Mouse (Mus musculus) CH12.LX (cell line): Measurements from ENCODE around the gene Kalrn. TPM values are rescaled to one million over a fixed set of nuclear protein-coding genes. Genes with fewer than 3 reads are reported as not detected.
A peak's percentile ranks its signal among the peaks of the same experiment; 100 is the strongest.

Experiments
- DNase-seq: peaks from one replicate; pipeline ENCODE4 v3.0.0-alpha.2; 2013; ENCODE audit errors: extremely low read depth
- H3K27ac ChIP-seq: 2 replicates; pipeline ENCODE4 v1.5.1; 2012; ENCODE audit warnings: low read depth, mild to moderate bottlenecking, control low read depth, moderate library complexity; ENCODE audit not compliant: insufficient read depth
- H3K27me3 ChIP-seq: replicated peaks from 2 replicates; pipeline ENCODE3; 2012; ENCODE audit warnings: inconsistent platforms
- H3K36me3 ChIP-seq, 2 experiments: replicated peaks in 1 of 2; 2 replicates each; pipeline versions ENCODE3 to v1.6.1; 2012; ENCODE audit warnings: inconsistent platforms in 1 of 2, low read length in 1 of 2, mild to moderate bottlenecking in 1 of 2, mixed read lengths in 1 of 2, moderate library complexity in 1 of 2; ENCODE audit not compliant: control insufficient read depth in 1 of 2, insufficient read depth in 1 of 2
- H3K4me1 ChIP-seq, 2 experiments: 2 replicates each; pipeline ENCODE4 v1.6.1; 2012; ENCODE audit warnings: inconsistent platforms in 1 of 2, moderate library complexity in 1 of 2; ENCODE audit not compliant: insufficient read depth in 2 of 2, control insufficient read depth in 1 of 2
- H3K4me2 ChIP-seq: 2 replicates; pipeline ENCODE4 v1.6.1; 2012; ENCODE audit warnings: low read depth, mild to moderate bottlenecking, control low read depth; ENCODE audit not compliant: poor library complexity, insufficient read depth, severe bottlenecking
- H3K4me3 ChIP-seq, 3 experiments: fragments of 150-350 bp in 1 of 3; sonication (generic) in 1 of 3; replicated peaks in 1 of 3; 2 replicates each; pipeline versions ENCODE3 to v1.5.1; 2011 to 2012; ENCODE audit warnings: low read depth in 2 of 3, low read length in 2 of 3, mild to moderate bottlenecking in 2 of 3, moderate library complexity in 2 of 3, control low read depth in 1 of 3, improper control_type of control experiment in 1 of 3, inconsistent platforms in 1 of 3, mixed read lengths in 1 of 3; ENCODE audit not compliant: poor library complexity in 1 of 3
- H3K79me2 ChIP-seq: replicated peaks from 2 replicates; pipeline ENCODE4 v1.6.1; 2012; ENCODE audit warnings: mild to moderate bottlenecking, moderate library complexity; ENCODE audit not compliant: control insufficient read depth, poor library complexity, insufficient read depth, severe bottlenecking; ENCODE audit errors: extremely low read depth
- H3K9ac ChIP-seq: 2 replicates; pipeline ENCODE4 v1.6.1; 2012; ENCODE audit warnings: low read depth, mild to moderate bottlenecking, control low read depth, moderate library complexity; ENCODE audit not compliant: insufficient read depth
- H3K9me3 ChIP-seq: replicated peaks from 2 replicates; pipeline ENCODE3; 2012; ENCODE audit warnings: low read length, inconsistent platforms, mixed read lengths
- CHD1 ChIP-seq: IDR thresholded peaks from 2 replicates; pipeline ENCODE4 v1.6.1; 2012; ENCODE audit warnings: low read depth, low read length, improper control_type of control experiment, inconsistent platforms
- CTCF ChIP-seq, 2 experiments: IDR thresholded peaks in 1 of 2; conservative IDR thresholded peaks in 1 of 2; 2 replicates each; pipeline ENCODE4 v1.5.1; 2011 to 2012; ENCODE audit warnings: low read depth in 2 of 2, low read length in 2 of 2, improper control_type of control experiment in 1 of 2, inconsistent platforms in 1 of 2, mild to moderate bottlenecking in 1 of 2, moderate library complexity in 1 of 2
- E2F4 ChIP-seq: IDR thresholded peaks from 2 replicates; pipeline ENCODE4 v1.6.1; 2011; ENCODE audit warnings: low read depth, low read length, improper control_type of control experiment; ENCODE audit not compliant: insufficient replicate concordance
- EP300 ChIP-seq: IDR thresholded peaks from 2 replicates; pipeline ENCODE4 v1.6.1; 2011; ENCODE audit warnings: low read length, improper control_type of control experiment
- KAT2A ChIP-seq: IDR thresholded peaks from 2 replicates; pipeline ENCODE4 v1.6.1; 2012; ENCODE audit warnings: low read length, improper control_type of control experiment, inconsistent platforms; ENCODE audit not compliant: insufficient replicate concordance
- MAX ChIP-seq: IDR thresholded peaks from 2 replicates; pipeline ENCODE4 v1.6.1; 2011; ENCODE audit warnings: low read length, improper control_type of control experiment
- MAZ ChIP-seq: IDR thresholded peaks from 2 replicates; pipeline ENCODE4 v1.6.1; 2012; ENCODE audit warnings: low read depth, mild to moderate bottlenecking, inconsistent platforms, low read length, improper control_type of control experiment, moderate library complexity
- MEF2A ChIP-seq: IDR thresholded peaks from 2 replicates; pipeline ENCODE4 v1.6.1; 2014; ENCODE audit warnings: low read depth, mild to moderate bottlenecking, inconsistent platforms, low read length, improper control_type of control experiment, borderline replicate concordance
- MYC ChIP-seq: IDR thresholded peaks from 2 replicates; pipeline ENCODE4 v1.6.1; 2011; ENCODE audit warnings: low read depth, mild to moderate bottlenecking, improper control_type of control experiment, low read length
- PAX5 ChIP-seq: IDR thresholded peaks from 2 replicates; pipeline ENCODE4 v1.6.1; 2012; ENCODE audit warnings: low read length, inconsistent platforms, mixed read lengths
- POLR2A ChIP-seq: IDR thresholded peaks from 2 replicates; pipeline ENCODE4 v1.6.1; 2011; ENCODE audit warnings: low read depth, mild to moderate bottlenecking, improper control_type of control experiment, low read length
- SIN3A ChIP-seq: IDR thresholded peaks from 2 replicates; pipeline ENCODE4 v1.6.1; 2012; ENCODE audit warnings: low read length, improper control_type of control experiment, inconsistent platforms
- TCF12 ChIP-seq: IDR thresholded peaks from 2 replicates; pipeline ENCODE4 v1.6.1; 2014; ENCODE audit warnings: low read depth, mild to moderate bottlenecking, inconsistent platforms, low read length, improper control_type of control experiment
- USF2 ChIP-seq: conservative IDR thresholded peaks from 2 replicates; pipeline ENCODE4 v1.6.1; 2011; ENCODE audit warnings: low read depth, low read length, improper control_type of control experiment
- ZKSCAN1 ChIP-seq: IDR thresholded peaks from 2 replicates; pipeline ENCODE4 v1.6.1; 2012; ENCODE audit warnings: low read depth, inconsistent platforms, low read length, improper control_type of control experiment, borderline replicate concordance
- ZNF384 ChIP-seq: IDR thresholded peaks from 2 replicates; pipeline ENCODE4 v1.6.1; 2012; ENCODE audit warnings: low read depth, low read length, improper control_type of control experiment, inconsistent platforms
- dilution Hi-C: fragments of 300-500 bp; cut with MboI; formaldehyde crosslinking; loops from 2 replicates; pipeline ENCODE4 v1.14.3; 2020; ENCODE audit warnings: low sequenced_read_pairs; ENCODE audit not compliant: extremely low pct_unique_long_range_greater_than_20kb, extremely low pct_ligation_motif_present
- in situ Hi-C: fragments of 300-500 bp; cut with MboI; formaldehyde crosslinking; loops from 3 replicates; pipeline ENCODE4 v1.14.3; 2019; ENCODE audit warnings: low sequenced_read_pairs, low pct_ligation_motif_present, low pct_unique_long_range_greater_than_20kb, mixed read lengths
- polyA plus RNA-seq: library from polyadenylated mRNA; unstranded; fragments of >175 nt; gene quantifications from 2 replicates; pipeline ENCODE4 v1.2.1, GENCODE M21; 2012; ENCODE audit warnings: low read depth; ENCODE audit not compliant: insufficient read length
- total RNA-seq, 2 experiments: library from RNA; depleted of rRNA; stranded (reverse); fragments of 300-350 nt in 1 of 2; fragments of >200 nt in 1 of 2; gene quantifications; 2 replicates each; pipeline ENCODE4 v1.2.3; 2012 to 2014

Kalrn gene
- total and polyA plus RNA-seq, 3 experiments: 0.08 to 0.09 TPM; not detected in 1

DNA sequence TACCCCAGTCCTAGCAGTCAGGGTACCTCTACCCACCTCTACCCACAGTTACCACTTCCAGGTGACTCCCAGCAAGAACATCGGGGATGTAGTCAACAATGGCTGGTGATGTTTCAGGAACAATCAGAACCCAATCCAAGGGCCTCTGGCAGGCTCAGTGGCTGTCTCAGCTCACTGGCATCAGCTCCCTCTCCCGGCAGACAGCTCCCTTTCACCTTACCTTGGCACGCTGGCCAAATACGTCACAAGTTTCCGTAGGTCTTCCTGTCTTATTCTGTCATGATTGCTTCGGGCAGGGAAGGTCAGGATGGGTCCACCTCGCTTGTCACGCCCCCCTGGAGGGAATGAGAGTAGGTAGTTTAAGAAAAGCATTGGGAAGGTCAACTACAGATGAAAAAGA, 188.3 kb downstream of the Kalrn start:
- no peak overlapping the region for H3K4me2 ChIP-seq
- H3K27me3 ChIP-seq: peaks cover 96% of the 10 kb centered on the region
- dilution Hi-C loops (no loop called here), in situ Hi-C loops (no loop called here)
- H3K4me3 ChIP-seq: no peak overlapping the region
- H3K36me3 ChIP-seq: no peaks in the 10 kb centered on the region
- H3K79me2 ChIP-seq: no peaks in the 10 kb centered on the region
- TF ChIP-seq ZNF384: no peak
- TF ChIP-seq SIN3A: no peak
- 0 out of 4 replicates have a peak, but pooled peaks of 1 of the 2 experiments have one; percentile 6 for TF ChIP-seq CTCF (conservative IDR thresholded peaks at IDR 0.05 in 1 of 2, IDR thresholded peaks at IDR 0.05 in 1 of 2; ENCODE audit: low read depth in 2 of 2, low read length in 2 of 2)
- TF ChIP-seq E2F4: no peak
- no peak overlapping the region for H3K27ac ChIP-seq
- H3K4me1 ChIP-seq: no peaks in the 10 kb centered on the region
- no peak for DNase-seq
- H3K9me3 ChIP-seq: no peaks in the 10 kb centered on the region
- no peak overlapping the region for H3K9ac ChIP-seq

GRCm38 (mm10) chr16:34382992-34383391, 190.3 kb downstream of the Kalrn start:
- no peak overlapping the region for H3K4me3 ChIP-seq
- H3K9ac ChIP-seq: no peak overlapping the region
- H3K4me2 ChIP-seq: no peak overlapping the region
- no peaks in the 10 kb centered on the region for H3K79me2 ChIP-seq
- in situ Hi-C loops: no loop called here
- H3K36me3 ChIP-seq: no peaks in the 10 kb centered on the region
- dilution Hi-C loops: no loop called here
- H3K4me1 ChIP-seq: no peaks in the 10 kb centered on the region
- H3K27ac ChIP-seq: no peak overlapping the region
- peaks cover 95% of the 10 kb centered on the region for H3K27me3 ChIP-seq
- H3K9me3 ChIP-seq: no peaks in the 10 kb centered on the region
- no peak for DNase-seq
- TF ChIP-seq PAX5 (no peak), ZNF384 (no peak), CHD1 (no peak), POLR2A (no peak), ZKSCAN1 (no peak), MYC (no peak), MEF2A (no peak), E2F4 (no peak), MAX (no peak), EP300 (no peak), KAT2A (no peak), USF2 (no peak), MAZ (no peak), TCF12 (no peak)
